Mouse (Mus musculus) erythroblast, embryonic 14.5 days (primary cell): ENCODE results near the gene Mymk. TPM values are rescaled to one million over a fixed set of nuclear protein-coding genes. Genes with fewer than 3 reads are reported as not detected.

Source experiments
- H3K27me3 ChIP-seq: 2 replicates; pipeline ENCODE4 v1.6.1; 2012; ENCODE audit warnings: inconsistent platforms; ENCODE audit not compliant: control insufficient read depth
- H3K36me3 ChIP-seq: 2 replicates; pipeline ENCODE4 v1.6.1; 2012; ENCODE audit warnings: mild to moderate bottlenecking, inconsistent platforms; ENCODE audit not compliant: control insufficient read depth
- H3K4me1 ChIP-seq: 2 replicates; pipeline ENCODE4 v1.6.1; 2012; ENCODE audit warnings: inconsistent platforms; ENCODE audit not compliant: control insufficient read depth
- H3K4me3 ChIP-seq: replicated peaks from 2 replicates; pipeline ENCODE3; 2012; ENCODE audit warnings: moderate library complexity, mild to moderate bottlenecking, inconsistent platforms
- H3K9me3 ChIP-seq: 2 replicates; pipeline ENCODE4 v1.6.1; 2012; ENCODE audit warnings: low read length, inconsistent platforms, mixed read lengths; ENCODE audit not compliant: control insufficient read depth
- GATA1 ChIP-seq: IDR thresholded peaks from 2 replicates; pipeline ENCODE4 v1.6.1; 2012; ENCODE audit warnings: low read length, inconsistent platforms, mixed read lengths
- TAL1 ChIP-seq: IDR thresholded peaks from 3 replicates; pipeline ENCODE4 v1.6.1; 2012; ENCODE audit warnings: low read length, inconsistent platforms, mixed read lengths
- polyA plus RNA-seq: library from polyadenylated mRNA; stranded (reverse); fragments of >175 nt; gene quantifications from 2 replicates; pipeline ENCODE4 v1.2.3, GENCODE M21; 2012

Gene Mymk
- polyA plus RNA-seq, result not detected in 2 replicates

DNA sequence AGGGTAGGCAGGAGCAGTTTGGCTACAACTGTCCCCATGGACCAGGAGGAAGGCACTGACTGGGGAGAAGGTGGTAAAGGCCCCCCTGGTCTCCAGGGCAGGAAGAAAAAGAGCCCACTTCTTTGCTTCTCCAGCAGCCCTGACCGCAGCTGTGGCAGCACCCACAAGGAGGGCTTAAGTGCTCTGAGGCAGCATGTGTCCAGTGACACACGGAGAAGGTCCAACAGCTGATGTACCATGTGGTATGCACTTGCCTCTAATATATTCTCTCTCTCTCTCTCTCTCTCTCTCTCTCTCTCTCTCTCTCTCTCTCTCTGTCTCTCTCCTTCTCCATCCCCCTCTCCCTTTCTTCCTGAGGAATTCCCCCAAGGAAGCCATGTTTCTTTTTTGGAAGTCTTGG lies at the start of gene Mymk:
Gene Mymk (minus strand): TSS at position 202 of the 400 bp plus-strand sequence.
- no peak within 1 kb of the TSS for H3K4me3 ChIP-seq
- no peaks in the 10 kb centered on the region for H3K36me3 ChIP-seq
- no peaks in the 10 kb centered on the region for H3K27me3 ChIP-seq
- no peaks in the 10 kb centered on the region for H3K4me1 ChIP-seq
- no peaks in the 10 kb centered on the region for H3K9me3 ChIP-seq
- no peak for TF ChIP-seq TAL1
- no peak for TF ChIP-seq GATA1

DNA sequence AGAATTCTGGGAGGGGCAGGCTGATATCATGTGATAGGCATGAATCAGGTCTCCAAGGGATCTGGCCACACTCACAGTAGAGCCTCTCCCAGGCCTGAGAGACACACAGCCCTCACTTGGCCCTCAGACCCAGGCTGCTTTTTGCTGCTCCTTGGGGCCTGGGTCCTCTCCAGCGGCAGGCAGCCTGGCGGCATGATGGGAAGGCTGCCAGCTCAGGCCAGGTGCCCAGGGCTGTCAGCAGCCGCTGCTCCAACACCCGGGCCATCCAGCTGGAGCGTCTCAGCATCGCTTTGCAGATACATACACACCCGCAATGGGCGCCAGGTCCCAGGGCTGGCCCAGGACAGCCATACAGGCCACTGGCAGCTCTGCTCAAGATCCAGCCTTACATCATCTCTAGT lies 48.3 kb upstream of the Mymk start:
- Histone ChIP-seq H3K27me3 (no peaks in the 10 kb centered on the region), H3K36me3 (no peaks in the 10 kb centered on the region)

DNA sequence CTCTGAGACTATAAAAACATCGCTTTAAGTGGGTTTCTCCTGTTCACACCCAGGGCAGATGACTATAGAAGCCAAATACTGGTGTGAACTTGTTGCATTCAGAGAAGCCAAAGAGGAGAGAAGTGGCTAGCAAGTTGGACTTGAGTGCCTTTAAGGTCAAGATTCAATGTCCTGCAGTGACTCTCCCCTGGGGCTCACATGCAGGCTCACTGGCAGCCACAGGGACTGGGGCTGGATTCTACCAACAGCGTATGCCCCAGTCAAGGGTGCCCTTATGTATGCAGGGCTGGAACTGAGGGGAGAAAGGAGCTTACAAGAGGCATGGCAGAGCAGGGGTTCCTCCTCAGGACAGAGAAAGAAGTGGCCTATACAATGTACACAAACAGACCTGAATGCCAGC lies 47.8 kb upstream of the Mymk start:
- Histone ChIP-seq H3K36me3 (no peaks in the 10 kb centered on the region), H3K27me3 (no peaks in the 10 kb centered on the region), H3K4me3 (no peak overlapping the region), H3K9me3 (no peaks in the 10 kb centered on the region), H3K4me1 (no peaks in the 10 kb centered on the region)
- TF ChIP-seq TAL1 (no peak), GATA1 (no peak)

More for the DNA sequence above, 48.3 kb upstream of the Mymk start:
- H3K4me1 ChIP-seq, result no peaks in the 10 kb centered on the region
- H3K9me3 ChIP-seq, result no peaks in the 10 kb centered on the region
- TF ChIP-seq TAL1 (no peak), GATA1 (no peak)
- H3K4me3 ChIP-seq, result no peak overlapping the region

DNA sequence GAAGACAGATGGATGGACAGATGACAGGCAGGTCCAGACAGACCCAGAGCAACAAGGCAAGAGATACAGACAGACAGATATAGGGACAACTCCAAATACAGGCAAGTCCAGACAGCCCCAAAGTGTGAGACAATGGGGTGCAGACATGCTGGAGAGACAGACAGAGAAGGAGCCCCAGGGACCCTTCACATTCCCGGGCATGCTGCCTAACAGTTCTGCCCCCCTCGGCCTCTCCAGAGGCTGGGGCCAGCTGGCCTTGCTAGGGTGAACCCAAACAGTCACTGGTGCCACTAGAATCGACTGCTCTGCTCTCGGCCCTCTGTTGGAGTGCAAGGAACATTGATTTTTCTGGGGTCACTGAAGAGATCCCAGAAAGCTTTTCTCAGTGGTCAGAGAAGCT lies 46.5 kb upstream of the Mymk start:
- TF ChIP-seq TAL1, result no peak
- no peak for TF ChIP-seq GATA1
- Histone ChIP-seq H3K36me3 (no peaks in the 10 kb centered on the region), H3K9me3 (no peaks in the 10 kb centered on the region), H3K4me1 (no peaks in the 10 kb centered on the region), H3K4me3 (no peak overlapping the region), H3K27me3 (no peaks in the 10 kb centered on the region)

DNA sequence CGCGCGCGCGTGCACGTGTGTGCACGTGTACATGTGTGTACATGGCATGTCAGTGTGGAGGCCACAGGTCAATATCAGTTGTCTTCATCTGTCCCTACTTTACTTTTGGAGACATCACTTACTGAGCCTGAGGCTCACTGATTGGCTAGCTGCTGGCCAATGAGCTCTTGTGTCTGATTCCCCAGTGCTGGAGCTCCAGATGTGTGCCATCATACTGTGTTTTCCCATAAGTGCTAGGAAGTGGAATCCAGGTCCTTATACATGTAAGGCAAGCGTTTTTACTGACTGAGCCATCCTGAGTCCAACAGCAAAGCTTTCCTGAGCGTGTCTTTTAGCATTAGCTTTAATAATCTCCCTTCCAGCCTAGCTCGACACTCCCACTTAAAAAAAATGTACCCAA lies 42.2 kb upstream of the Mymk start:
- H3K4me3 ChIP-seq, result no peak overlapping the region
- no peaks in the 10 kb centered on the region for H3K36me3 ChIP-seq
- H3K9me3 ChIP-seq, result no peaks in the 10 kb centered on the region
- H3K27me3 ChIP-seq, result no peaks in the 10 kb centered on the region
- no peak for TF ChIP-seq GATA1
- TF ChIP-seq TAL1, result no peak
- no peaks in the 10 kb centered on the region for H3K4me1 ChIP-seq

DNA sequence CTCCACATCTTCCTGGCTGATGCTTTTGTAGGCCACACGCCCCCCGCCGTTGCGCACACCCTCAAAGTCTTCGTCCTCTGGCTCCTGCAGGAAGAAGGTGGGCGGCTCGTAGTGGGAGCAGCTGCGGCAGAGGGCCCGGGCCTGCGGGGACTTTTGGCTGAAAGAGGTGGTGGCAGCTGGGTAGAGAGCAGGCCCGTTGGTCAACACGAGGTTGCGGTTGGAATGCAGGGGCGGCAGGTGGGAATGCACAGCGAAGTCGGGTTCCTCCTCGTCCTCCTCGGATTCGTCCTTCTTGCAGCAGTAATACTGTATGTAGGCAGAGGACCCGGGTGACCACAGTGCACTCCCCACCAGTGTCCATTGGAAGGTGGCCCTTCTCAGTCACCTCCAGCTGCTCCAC lies 40.6 kb upstream of the Mymk start:
- no peak for TF ChIP-seq TAL1
- Histone ChIP-seq H3K36me3 (no peaks in the 10 kb centered on the region), H3K4me3 (no peak overlapping the region), H3K27me3 (no peaks in the 10 kb centered on the region), H3K4me1 (no peaks in the 10 kb centered on the region), H3K9me3 (no peaks in the 10 kb centered on the region)

DNA sequence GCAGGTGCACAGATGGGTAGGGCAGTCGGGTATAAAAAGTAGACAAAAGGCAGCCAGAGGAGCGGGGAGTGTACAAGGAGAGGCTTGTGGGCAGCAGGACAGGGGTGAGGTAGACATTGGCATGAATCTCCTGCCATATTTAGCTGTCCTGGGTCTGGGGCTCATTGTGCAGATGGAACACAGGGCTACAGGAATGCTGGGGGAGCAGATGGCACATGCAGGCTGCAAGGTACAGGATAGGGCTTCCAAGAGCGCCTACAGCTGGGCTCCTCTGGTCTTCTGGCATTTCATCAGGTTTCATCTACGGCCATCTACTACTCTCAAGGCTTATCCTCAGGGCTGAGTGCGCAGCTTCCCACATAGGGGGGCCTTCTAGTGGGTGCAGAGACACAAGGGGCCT lies 37.1 kb upstream of the Mymk start:
- Histone ChIP-seq H3K9me3 (no peaks in the 10 kb centered on the region), H3K4me1 (no peaks in the 10 kb centered on the region), H3K36me3 (no peaks in the 10 kb centered on the region), H3K27me3 (no peaks in the 10 kb centered on the region), H3K4me3 (no peak overlapping the region)
- TF ChIP-seq TAL1 (no peak), GATA1 (no peak)

DNA sequence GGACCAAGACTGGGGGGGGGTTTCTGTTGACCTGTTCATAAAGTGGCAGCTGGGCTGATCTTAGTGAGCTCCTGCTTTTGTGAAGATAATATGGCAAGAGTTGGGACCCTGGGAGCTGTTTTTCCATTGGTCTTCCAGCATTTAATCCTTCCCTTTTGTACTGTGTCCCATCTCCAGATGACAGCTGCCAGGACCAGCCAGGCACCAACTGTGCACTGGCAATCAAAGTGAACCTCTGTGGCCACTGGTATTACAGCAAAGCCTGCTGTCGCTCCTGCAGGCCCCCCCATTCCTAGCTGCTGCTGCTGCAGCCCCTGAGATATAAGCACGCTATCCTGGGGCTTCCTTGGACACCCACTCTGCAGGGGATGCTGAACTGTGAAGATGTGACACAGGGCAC lies 36.2 kb upstream of the Mymk start:
- TF ChIP-seq GATA1, result no peak
- TF ChIP-seq TAL1, result no peak
- Histone ChIP-seq H3K4me3 (no peak overlapping the region), H3K4me1 (no peaks in the 10 kb centered on the region), H3K9me3 (no peaks in the 10 kb centered on the region), H3K27me3 (no peaks in the 10 kb centered on the region), H3K36me3 (no peaks in the 10 kb centered on the region)

DNA sequence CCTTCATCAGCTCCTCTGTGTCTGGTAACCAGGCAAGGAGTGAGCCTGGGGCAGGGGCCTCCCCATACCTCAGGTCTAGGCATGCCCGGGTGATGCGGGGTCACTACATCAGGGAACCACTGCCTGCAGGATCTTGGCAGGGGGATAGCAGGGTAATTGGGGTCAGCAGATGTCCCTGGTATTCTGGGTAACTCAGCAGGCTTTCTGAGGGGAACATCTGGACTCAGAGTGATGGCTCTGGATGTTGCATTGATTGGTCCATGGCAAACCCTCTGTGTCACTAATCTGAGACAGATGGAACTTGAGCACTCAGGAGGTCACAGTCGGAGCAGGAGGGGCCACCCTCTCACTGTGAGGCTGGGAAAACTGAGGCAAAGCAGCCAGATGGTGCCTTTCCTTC lies 34.8 kb upstream of the Mymk start:
- no peaks in the 10 kb centered on the region for H3K27me3 ChIP-seq
- no peaks in the 10 kb centered on the region for H3K9me3 ChIP-seq
- H3K4me3 ChIP-seq, result no peak overlapping the region
- no peaks in the 10 kb centered on the region for H3K4me1 ChIP-seq
- H3K36me3 ChIP-seq, result no peaks in the 10 kb centered on the region
- no peak for TF ChIP-seq TAL1
- no peak for TF ChIP-seq GATA1

DNA sequence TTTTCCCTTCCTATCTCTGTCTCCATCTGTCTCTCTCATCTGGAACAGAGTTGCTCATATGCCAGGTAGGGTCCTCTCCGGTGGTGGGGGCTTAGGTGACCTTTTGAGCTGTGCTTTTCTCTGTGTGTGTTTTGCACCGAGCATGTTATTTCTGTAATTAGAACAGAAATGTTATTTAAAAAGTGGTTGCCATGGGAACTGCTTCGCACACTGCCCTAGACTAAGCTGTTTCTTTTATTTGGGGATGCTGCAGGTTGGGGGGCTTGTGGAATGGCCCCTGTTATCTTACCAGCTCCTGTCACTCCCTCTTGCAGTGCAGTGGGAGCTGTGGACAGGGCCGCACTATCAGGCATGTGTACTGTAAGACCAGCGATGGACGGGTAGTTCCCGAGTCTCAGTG lies 31.6 kb upstream of the Mymk start:
- Histone ChIP-seq H3K4me1 (no peaks in the 10 kb centered on the region), H3K27me3 (no peaks in the 10 kb centered on the region), H3K36me3 (no peaks in the 10 kb centered on the region), H3K4me3 (no peak overlapping the region), H3K9me3 (no peaks in the 10 kb centered on the region)
- TF ChIP-seq GATA1 (no peak), TAL1 (no peak)
